Mouse (Mus musculus) left cerebral cortex, adult 18-20 months (tissue): ENCODE results near the gene Gm11733. TPM values are rescaled to one million over a fixed set of nuclear protein-coding genes. Genes with fewer than 3 reads are reported as not detected.

Source experiments
- DNase-seq, 2 experiments: peaks; one replicate each; pipeline ENCODE4 v3.0.0; 2021 to 2022; ENCODE audit warnings: low spot score in 2 of 2, mixed read lengths in 1 of 2
- total RNA-seq, 2 experiments: library from RNA; stranded (reverse); gene quantifications; 2 replicates each; pipeline ENCODE4 v1.2.3; 2021

Gene Gm11733
- total RNA-seq, 2 experiments from 2014 or later = 0.19 TPM; not detected in 1

- DNase-seq = no peak
These were observed 7.5 kb upstream of the Gm11733 start for GRCm38 (mm10) chr11:117476554-117477107.

GRCm38 (mm10) chr11:117478271-117479006, 5.7 kb upstream of the Gm11733 start:
- DNase-seq = no peak

DNA sequence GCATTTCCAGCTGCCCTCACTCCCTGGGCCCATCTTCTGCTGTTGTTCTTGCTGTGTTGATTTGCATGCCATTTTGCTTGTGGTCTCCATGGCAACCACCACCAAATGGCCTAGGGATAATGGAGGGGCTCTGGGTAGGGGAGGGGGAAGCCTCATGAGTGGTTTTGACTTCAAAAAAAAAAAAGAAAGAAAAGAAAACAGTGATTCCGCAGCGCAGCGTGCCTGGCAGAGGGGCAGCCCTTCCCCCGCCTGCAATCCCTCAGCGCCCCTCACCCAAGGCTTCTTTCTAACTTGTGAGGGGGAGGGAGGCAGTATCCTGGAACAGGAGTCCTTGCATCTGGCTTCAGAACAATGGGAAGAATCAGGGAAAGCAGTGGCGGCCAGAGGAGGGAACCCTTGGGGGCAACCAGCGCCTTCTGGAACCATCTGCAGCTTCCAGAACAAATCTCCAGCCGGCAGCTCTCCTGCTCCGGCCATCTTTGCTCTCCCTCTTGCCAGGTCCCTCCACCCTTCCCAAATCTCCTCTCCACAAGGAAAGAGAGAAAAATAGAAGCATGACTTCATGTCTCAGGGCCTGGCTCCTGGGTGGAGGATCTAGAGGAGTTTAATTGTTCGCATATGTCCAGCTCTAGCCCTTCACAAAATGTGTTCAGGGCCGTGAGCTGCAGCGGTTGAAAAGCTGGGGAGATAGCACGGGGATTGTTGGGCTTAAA, 5.0 kb upstream of the Gm11733 start:
- DNase-seq = peak in 1 of 2 experiments; percentile 25

GRCm38 (mm10) chr11:117479746-117480145, 4.4 kb upstream of the Gm11733 start:
- DNase-seq = no peak

DNA sequence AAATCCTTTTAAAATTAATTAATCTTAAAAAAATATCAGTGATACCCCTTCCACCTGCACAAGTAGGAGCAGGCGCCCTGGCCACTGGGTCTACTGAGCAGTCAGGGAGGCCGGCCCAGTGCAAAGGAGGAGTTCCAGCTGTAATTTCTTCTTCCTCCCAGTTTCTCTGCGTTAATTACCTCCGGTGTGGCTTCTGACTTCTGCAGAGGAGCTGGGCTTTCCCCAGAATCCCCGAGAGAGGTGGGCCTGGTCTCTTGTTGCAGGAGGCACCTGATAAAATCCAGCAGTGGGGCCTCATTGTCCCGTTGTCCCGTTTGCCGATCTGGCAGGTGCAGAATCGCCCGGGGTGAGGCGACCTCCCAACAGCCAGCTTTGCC, 1.9 kb upstream of the Gm11733 start:
- DNase-seq = no peak

DNA sequence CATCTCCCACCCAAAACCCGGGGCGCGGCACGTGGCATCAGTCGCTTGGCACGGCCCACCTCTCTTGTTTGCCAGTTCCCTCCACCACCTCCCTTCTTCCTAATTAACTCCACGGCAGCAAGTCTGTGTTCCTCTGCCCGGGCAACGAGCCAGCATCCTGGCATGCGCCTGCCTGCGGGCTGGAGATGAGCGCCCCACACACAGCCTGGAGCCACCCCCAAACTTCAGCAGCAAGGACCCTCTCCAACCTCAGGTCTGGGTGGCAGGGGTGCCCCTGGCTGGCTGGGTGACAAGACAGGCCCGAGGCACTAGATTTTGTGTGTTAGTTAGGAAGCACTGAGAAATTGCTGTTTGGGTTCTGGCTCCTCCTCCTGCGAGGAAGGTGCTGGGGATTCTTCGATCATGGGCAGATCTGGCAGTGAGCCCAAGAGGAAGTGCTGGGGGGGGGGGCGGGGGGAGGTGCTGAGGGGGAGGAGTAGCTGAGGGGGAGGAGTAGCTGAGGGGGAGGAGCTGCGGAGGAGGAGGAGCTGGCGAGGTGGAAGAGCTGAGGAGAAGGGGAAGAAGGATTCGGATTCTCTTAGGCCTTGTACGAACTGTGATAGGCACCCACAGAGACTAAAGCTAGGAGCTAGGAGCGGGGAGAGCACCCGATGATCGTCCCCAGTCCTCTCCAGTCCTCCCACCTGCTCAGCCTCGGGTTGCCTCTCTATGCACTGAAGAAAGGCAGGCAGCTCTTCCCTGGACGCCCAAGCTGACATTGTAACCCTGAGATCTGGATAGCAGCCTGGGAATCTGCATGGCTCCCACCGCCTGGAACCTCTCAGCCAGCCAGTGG, 1.3 kb upstream of the Gm11733 start:
- peak; percentile 89 to 94 for DNase-seq

DNA sequence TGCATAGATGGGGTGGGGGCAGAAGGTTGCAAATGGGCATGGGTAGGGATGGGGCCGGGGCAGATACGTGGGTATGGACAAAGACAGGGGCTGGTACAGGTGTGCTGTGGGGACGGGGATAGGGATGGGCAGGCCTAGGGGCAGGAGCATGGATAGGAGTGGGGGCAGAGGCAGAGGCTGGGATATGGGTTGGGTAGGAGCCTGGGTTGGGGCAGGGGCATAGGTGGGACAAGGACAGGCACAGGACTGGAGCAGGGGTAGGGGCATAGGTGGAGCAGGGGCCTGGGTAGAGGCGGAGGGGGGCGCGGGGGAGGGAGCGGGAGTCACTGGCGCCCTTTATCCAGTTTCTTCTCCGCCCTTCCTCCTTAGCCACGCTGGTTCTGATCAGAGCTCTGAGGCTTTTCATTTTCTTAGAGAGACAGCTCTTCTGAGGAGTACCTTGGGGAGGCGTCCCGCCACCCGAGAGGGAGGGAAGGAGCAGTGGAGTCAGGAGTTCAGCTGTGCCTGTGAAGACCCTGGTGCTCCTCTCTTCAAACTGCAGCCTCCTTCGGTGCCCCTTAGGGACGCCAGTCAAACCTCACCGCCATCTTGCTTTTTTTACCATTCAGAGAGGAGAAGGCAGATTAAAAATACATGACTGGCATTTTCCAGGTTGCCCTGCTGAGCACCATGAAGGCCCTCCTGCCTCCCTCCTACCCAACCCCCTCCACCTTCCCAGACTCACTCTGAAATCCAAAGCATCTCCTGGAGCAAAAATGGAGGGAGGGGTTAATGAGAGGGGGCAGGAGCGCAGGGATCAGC, 7.4 kb downstream of the Gm11733 start:
- DNase-seq = no peak

DNA sequence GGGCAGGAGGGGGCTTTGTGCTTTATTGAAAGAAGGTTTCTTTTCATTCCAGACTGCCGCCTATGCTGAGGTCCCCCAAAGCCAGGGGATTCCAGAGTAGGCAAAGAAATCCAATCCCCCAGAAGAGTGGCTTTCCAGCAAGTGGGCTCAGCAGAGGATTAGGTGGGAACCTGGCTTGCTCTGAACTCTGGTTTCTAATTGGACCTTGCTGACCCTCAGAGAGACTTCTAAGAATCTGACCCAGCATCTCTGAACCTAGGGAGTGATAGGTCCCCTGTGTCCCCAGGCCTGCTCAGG, 8.0 kb downstream of the Gm11733 start:
- DNase-seq = no peak

DNA sequence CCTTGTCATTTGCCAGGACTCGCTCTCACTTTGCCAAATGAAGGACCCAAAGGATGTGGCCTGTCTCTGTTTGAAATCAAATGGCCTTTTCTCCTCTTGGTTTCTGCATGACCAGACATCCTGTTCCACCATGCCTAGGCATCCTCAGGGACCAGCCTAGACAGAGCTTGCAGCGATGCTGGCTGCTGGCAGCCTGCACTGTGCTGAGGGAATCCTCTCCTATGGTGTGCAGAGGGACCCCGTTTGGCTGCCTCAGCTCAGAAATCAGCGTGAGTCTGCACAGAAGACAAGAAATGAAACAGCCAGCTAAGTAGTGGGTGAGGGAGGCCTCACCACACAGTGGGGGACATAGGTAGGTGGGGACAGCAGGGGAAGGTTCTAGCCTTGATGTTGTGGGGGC, 12.6 kb downstream of the Gm11733 start:
- DNase-seq = no peak

DNA sequence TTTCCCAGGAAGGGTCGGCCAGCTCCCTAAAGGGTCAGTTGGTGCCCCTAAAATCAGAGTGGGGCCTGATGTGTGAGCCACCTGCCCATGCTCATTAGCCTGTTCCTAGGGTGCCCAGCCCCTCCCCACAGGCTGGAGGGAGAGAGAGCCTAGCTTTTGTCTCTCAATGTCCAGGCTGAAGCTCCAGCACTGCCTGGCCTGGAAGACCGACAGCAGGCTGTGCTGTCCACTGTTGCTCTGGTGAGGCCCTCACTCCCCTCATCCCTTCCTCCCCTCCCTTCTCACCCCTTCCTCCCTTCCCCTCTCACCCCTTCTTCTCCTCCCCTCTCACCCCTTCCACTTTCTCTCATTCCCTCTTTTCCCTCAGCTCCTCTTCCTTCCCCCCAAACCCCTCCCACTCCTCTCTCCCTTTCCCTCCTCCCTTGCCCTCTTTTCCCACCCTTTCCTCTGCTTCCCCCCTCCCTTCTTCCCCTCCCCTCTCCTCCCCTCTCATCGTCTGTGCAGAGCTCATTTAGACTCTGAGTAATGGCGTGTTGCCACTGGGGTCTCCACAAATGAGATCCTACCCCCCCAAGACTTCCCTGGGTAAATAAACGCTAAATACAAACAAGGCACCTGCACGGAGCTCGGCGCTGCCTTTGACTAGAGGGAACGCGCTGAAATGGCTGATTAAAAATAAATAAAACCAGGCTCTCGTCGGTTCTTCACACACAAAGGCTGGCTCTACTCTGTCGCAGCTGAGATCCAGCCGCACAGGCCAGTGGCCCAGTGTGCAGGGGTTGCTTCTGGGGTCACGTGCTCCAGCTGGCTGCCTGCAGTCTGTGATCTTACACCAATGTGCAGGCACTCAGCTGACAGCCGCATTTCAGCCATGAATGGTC, 13.3 kb downstream of the Gm11733 start:
- no peak for DNase-seq

DNA sequence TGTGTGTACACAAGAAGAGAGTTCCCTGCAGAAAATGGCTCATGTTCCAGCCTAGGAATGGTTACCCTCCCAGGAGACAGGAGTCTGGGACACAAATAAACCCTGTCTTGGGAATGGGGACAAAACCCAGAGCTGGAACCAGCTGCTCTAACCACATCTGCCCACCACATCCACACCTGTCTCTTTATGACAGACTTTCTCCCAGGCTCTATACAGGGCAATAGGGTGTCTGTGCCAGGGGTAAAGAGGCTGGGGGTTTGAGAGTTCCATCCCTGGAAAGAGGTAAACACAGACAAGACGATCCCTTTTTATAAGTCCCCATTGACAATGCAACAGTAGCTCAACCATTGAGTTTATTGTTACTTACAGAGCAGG, 14.0 kb downstream of the Gm11733 start:
- DNase-seq = no peak

DNA sequence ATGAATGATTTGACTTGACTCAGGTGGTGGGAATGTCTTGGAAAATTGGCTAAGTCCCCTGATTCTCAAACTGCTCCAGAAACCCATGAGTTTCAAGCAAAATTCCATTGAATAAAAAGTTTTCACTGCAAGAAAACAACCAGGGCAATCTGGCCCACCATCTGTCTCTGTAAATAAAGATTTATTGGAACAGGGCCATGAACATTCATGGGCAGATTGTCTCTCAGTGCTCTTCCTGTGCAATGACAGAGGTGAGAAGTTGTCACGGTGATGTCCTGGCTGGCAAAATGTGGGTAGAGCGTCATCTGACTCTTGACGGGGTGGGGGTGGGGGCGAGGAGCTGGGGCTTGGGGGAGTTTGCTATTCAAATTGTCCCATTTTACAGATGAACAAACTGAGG, 24.8 kb downstream of the Gm11733 start:
- peak in 1 of 2 experiments; percentile 28 for DNase-seq

GRCm38 (mm10) chr11:117515718-117516421, 31.7 kb downstream of the Gm11733 start:
- DNase-seq = peak; percentile 12 to 35

GRCm38 (mm10) chr11:117516422-117516796, 32.2 kb downstream of the Gm11733 start:
- no peak for DNase-seq

DNA sequence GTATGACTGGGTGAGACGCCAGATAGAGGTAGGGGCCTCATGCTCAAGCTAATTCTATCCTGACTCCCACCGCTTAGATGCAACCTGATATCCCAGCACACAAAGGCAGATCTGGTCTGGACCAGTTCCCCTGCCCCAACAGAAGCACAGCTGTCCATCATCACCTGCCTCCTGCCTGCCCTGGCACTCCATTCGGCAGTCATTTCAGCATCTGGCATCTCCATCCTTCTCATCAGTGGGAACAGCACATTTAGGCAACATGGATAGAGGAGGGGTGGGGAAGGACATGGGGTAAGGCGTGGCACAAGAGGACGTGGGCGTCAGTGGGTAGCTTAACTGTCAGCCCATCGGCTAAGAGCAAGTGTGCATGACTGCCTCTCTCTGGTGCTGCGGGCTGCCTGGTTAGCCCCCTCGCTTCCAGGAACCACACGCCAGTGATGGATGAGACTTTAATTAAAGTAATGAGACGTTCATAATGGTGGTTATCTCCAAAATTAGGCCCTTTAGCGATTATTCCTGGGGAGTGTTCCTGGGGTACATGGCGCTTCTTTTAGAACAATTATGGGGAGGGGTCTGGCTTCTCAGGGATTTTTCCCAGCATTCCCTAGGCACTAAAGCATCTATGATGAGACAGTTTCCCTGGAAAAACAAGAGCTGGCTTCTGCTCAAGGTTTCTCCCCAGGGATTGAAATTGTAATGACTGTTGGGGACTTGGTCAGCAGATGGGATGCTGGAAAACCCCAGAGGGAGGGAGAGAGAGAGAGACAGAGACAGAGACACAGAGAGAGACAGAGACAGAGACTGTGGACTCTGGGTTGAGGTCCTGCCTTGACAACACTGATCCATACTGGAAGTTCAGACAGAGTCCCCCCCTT, 38.0 kb downstream of the Gm11733 start:
- DNase-seq = no peak

- peak; percentile 76 to 88 for DNase-seq
These were observed 38.8 kb downstream of the Gm11733 start for GRCm38 (mm10) chr11:117522879-117523519.

GRCm38 (mm10) chr11:117525606-117526349, 41.6 kb downstream of the Gm11733 start:
- DNase-seq = no peak
